Mouse (Mus musculus): ENCODE results near the gene Naa15.

The Naa15 gene

GRCm38 (mm10) chr3:51517467-51517866 lies 102.5 kb downstream of the Naa15 start:
- no peak for DNase-seq (ENCODE audit: low spot score)

- DNase-seq (ENCODE audit: low spot score): no peak
Measured at GRCm38 (mm10) chr3:51517878-51518762, 103.2 kb downstream of the Naa15 start.

DNA sequence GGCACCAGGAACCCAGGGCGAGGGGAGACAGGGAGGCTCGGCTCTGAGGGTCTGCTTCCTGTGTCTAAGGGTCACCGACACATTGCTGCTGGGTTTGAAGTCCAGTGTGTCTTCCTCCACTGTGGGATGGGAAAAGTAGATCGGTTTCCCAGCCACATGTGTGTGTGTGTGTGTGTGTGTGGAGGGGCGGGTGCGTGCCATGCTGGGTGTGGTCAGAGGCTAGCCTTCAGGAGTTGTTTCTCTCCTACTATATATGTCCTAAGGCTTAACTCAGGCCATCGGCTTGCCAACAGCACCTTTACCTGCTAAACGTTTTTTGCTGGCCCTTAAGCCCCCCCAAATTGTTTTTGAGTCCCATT lies 103.8 kb downstream of the Naa15 start:
- DNase-seq (ENCODE audit: low spot score): no peak

- DNase-seq (ENCODE audit: low spot score): no peak
Measured at GRCm38 (mm10) chr3:51521262-51521661, 106.3 kb downstream of the Naa15 start.

GRCm38 (mm10) chr3:51525186-51525785 lies 110.3 kb downstream of the Naa15 start:
- no peak for DNase-seq (ENCODE audit: low spot score)

Data from ovary, postnatal 10 days (tissue).